Mouse (Mus musculus): ENCODE results near the gene Tipin.

Gene Tipin

GRCm38 (mm10) chr9:64343656-64344055 lies 62.3 kb downstream of the Tipin start:
- no peak for DNase-seq (ENCODE audit: low spot score)

GRCm38 (mm10) chr9:64345931-64346330 lies 64.5 kb downstream of the Tipin start:
- no peak for DNase-seq (ENCODE audit: low spot score)

- peak; percentile 40 for DNase-seq (ENCODE audit: low spot score)
Observed at GRCm38 (mm10) chr9:64347377-64347776, 66.0 kb downstream of the Tipin start.

GRCm38 (mm10) chr9:64349490-64349889 lies 68.1 kb downstream of the Tipin start:
- no peak for DNase-seq (ENCODE audit: low spot score)

- DNase-seq (ENCODE audit: low spot score) = peak; percentile 40
Observed at GRCm38 (mm10) chr9:64351191-64351590, 69.8 kb downstream of the Tipin start.

Measured in embryo, embryonic 10 days (tissue).